Mouse (Mus musculus) layer of hippocampus, postnatal 25 days (tissue): Measurements from ENCODE around the gene Zfp992. TPM values are rescaled to one million over a fixed set of nuclear protein-coding genes. Genes with fewer than 3 reads are reported as not detected.
"Not testable (repeated sequence)": the region's sequence is repeated elsewhere in the genome, so short reads cannot be mapped to it uniquely, and the experiment has no call there.

Experiments used
- DNase-seq, 2 experiments: peaks; one replicate each; pipeline ENCODE4 v3.0.0; 2022; ENCODE audit warnings: mixed read lengths in 2 of 2, low spot score in 1 of 2; ENCODE audit errors: extremely low spot score in 1 of 2
- total RNA-seq, 2 experiments: library from RNA; stranded (reverse); gene quantifications; 2 replicates each; pipeline ENCODE4 v1.2.3; 2021

Zfp992 gene
- total RNA-seq, 2 experiments from 2014 or later = 3.0 to 3.3 TPM

- not testable (repeated sequence) for DNase-seq
These were observed 26.2 kb downstream of the Zfp992 start for GRCm38 (mm10) chr4:146474716-146475676.

GRCm38 (mm10) chr4:146476260-146476659, 27.4 kb downstream of the Zfp992 start:
- DNase-seq = not testable (repeated sequence)

- DNase-seq = not testable (repeated sequence)
These were observed 28.1 kb downstream of the Zfp992 start for GRCm38 (mm10) chr4:146476959-146477358.

- not testable (repeated sequence) for DNase-seq
These were observed 31.7 kb downstream of the Zfp992 start for GRCm38 (mm10) chr4:146480376-146481096.

GRCm38 (mm10) chr4:146482546-146482945, 33.7 kb downstream of the Zfp992 start:
- not testable (repeated sequence) for DNase-seq

DNA sequence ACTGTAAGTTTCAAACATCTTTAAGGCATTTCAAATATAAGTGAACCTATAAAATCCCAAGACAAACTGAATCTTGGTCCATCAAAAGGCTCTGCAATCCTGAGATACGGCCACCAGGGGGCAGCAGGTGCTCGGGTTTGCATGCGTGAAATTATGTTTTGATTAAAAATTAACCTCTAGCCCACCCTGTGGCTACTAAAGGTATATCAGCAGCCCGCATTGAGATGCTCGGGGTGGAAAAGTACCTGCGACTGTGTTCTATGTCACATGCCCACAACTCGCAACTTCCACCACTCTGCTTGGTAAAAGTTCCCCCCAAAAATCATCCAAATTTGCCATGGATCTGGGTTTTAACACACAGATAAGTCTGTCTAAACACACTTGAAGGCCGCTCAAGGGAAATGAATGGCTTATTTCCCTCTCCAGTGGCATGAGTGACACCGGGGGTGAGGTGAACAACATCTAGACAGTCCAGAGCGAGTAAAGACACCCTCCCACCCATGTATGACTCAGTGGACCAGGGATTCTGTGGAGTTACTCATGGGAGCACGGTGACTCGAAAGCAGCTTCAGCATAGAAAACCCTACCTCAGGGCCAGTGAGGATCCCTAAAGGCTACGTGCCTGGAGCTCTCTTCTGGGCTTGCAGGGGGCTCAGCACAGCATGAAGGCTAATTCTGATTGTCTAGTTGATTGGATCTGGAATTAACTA, 34.9 kb downstream of the Zfp992 start:
- DNase-seq = not testable (repeated sequence)

- DNase-seq = not testable (repeated sequence)
These were observed 35.9 kb downstream of the Zfp992 start for GRCm38 (mm10) chr4:146484676-146485075.

GRCm38 (mm10) chr4:146485183-146485939, 36.5 kb downstream of the Zfp992 start:
- DNase-seq = not testable (repeated sequence)

DNA sequence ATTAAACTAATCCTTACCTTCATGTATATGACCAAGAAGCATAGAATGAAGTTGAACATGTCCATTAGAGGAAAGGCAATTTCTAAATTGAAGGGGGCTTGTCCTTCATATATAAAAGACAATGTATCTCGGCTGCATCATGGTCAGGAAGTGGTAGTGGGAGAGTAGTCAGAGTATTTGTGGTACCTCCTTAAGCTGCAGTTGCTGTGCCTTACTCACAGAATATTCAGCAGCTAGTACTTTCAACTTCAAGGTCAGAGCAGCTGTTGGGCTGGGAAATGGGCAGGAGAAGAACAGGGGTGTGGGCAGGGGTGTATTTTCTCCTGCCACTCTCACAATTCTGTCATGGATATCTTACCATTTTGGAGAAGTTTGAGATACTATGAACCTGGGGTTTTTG, 37.9 kb downstream of the Zfp992 start:
- DNase-seq = not testable (repeated sequence)

DNA sequence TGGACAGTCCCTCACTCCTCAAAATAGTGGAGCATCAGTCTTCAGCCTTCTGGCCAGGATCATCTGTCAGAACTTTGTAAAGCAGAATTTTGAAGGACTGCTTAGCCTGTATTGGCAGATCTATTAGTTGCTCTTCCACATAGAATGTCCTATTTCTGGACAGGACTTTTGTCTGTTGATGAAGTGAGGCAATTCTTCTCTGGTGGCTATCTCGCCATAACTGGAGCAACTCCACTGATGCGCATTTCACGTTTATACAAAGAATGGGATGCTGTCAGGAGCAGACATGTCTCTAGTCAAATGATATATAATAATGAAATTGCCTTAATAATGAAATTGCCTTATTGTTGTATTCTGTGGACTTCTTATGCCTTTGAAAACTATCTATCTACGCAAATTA, 40.4 kb downstream of the Zfp992 start:
- DNase-seq = not testable (repeated sequence)

DNA sequence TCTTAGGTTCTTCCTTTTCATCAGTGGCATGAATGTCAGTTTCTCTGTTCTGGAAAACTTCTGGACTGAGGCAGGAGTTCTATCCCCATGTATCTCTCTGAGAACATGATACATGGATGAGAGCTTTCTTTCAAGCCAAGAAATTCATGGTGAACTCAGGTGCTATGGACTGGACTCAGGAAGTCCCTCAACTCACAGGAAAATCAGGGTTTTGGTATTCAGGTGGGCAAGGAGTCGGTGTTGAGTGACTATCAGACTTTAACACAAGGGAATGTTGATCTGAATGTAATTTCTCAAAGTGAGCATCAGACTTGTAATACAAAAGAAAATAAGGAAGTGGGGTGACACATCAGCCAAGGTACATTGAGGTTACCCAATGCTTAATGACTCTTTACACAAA, 43.2 kb downstream of the Zfp992 start:
- DNase-seq = not testable (repeated sequence)

GRCm38 (mm10) chr4:146492439-146492838, 43.6 kb downstream of the Zfp992 start:
- DNase-seq = no peak

- DNase-seq = no peak
These were observed 44.0 kb downstream of the Zfp992 start for GRCm38 (mm10) chr4:146492851-146493250.

GRCm38 (mm10) chr4:146493319-146493907, 44.6 kb downstream of the Zfp992 start:
- DNase-seq = not testable (repeated sequence)

DNA sequence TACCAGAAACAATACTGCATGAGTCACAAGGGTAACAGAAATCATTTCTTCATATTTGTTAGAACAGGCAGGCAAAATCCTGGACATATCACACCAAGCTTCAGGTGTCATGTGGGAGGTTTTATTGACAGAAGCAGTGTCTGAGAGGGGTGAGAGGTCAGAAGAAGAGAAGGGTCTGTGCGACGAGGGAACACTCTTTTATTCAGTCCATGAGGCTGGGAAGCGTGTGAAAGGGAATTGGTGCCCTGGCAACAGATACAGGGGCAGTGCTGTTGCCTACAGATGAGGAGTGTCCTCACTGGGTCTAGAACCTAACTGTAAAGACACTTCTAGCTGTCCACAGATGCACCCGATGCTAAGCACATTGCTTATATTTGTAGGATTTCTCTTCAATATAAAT, 46.2 kb downstream of the Zfp992 start:
- no peak for DNase-seq

GRCm38 (mm10) chr4:146497695-146498275, 49.0 kb downstream of the Zfp992 start:
- DNase-seq = not testable (repeated sequence)

DNA sequence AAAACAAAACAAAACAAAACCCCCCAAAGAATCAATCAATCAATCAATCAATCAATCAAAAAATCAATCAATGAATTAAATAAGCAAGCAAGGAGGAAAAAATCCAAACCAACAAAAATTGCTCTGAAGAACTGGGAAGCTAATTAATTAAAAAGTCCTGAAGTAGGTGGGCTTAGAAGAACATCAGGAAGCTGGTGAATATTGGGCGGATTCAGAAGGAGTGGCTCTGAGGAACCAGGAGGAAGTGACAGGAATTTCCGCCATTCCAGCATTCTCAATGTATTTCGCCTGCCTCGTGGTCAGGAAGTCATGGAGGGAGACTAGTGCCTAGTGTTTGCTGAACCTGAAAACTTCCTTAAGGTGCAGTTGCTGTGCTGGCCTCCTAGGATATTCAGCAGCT, 52.9 kb downstream of the Zfp992 start, which contains the start of gene Zfp981:
TSS of gene Zfp981 (plus strand) at position 301 of the 400 bp plus-strand sequence.
- not testable (repeated sequence) for DNase-seq

DNA sequence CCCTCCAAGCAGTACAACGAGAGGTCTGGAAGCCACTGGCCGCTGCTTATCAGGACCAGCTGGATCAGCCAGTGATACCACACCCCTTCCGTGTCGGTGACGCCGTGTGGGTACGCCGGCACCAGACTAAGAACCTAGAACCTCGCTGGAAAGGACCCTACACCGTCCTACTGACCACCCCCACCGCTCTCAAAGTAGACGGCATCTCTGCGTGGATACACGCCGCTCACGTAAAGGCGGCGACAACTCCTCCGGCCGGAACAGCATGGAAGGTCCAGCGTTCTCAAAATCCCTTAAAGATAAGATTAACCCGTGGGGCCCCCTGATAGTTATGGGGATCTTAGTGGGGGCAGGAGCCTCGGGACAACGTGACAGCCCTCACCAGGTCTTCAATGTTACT, 60.2 kb downstream of the Zfp992 start:
- not testable (repeated sequence) for DNase-seq

GRCm38 (mm10) chr4:146511871-146512270, 63.0 kb downstream of the Zfp992 start:
- not testable (repeated sequence) for DNase-seq
